Mouse (Mus musculus) adrenal gland, adult 2 months (tissue): ENCODE measurements around the gene Snw1. TPM values are rescaled to one million over a fixed set of nuclear protein-coding genes. Genes with fewer than 3 reads are reported as not detected.
A peak's percentile ranks its signal among the peaks of the same experiment; 100 is the strongest.
"Not testable (repeated sequence)": the region's sequence is repeated elsewhere in the genome, so short reads cannot be mapped to it uniquely, and the experiment has no call there.

Source experiments
- DNase-seq: peaks from one replicate; pipeline ENCODE4 v3.0.0; 2021
- long read RNA-seq: library from polyadenylated mRNA; stranded (forward); transcript quantifications from one replicate; pipeline ENCODE4 v2.0.0, GENCODE M21; 2021
- polyA plus RNA-seq: library from polyadenylated mRNA; depleted of rRNA; stranded (reverse); fragments of >200 nt; gene quantifications from 2 replicates; pipeline ENCODE4 v1.2.3, GENCODE M21; 2012; rRNA removed
- total RNA-seq, 2 experiments: library from RNA; stranded (reverse); gene quantifications; 2 replicates each; pipeline ENCODE4 v1.2.3; 2021

Gene Snw1
- 10 to 100 TPM; 60.7 to 75.1 TPM for total RNA-seq
- polyA plus RNA-seq: 2.1 and 2.3 TPM in 2 replicates
- long read RNA-seq, full-length matches to known transcripts: 47 of 56 reads
- long read RNA-seq, partial matches to known transcripts: 5 of 56 reads
- long read RNA-seq, other reads (novel, unspliced or antisense): 4 of 56 reads

- DNase-seq: peak; percentile 95
Observed at GRCm38 (mm10) chr12:87471964-87472786, at the start of gene Snw1. Gene Snw1 (minus strand): TSS chr12:87472274.

DNA sequence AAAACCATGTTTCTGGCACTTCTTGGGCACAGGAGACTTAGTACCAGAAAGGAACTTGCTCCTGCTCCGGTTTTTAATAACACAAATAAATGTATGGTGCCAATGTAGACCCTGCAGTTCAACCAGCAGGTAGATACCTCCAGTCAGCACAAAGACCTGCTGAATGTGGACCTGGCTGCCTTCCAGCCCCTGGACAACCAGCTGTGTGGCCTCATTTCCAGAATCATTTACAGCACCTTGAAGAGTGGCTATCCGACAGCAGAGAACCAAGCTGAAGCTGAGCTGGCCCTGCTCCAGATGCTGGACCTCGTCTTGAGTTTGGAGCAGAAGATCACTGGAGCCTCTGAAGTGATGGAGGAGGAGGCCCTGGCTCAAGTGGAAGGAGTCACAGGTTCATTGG lies 47.5 kb upstream of the Snw1 start:
- not testable (repeated sequence) for DNase-seq

DNA sequence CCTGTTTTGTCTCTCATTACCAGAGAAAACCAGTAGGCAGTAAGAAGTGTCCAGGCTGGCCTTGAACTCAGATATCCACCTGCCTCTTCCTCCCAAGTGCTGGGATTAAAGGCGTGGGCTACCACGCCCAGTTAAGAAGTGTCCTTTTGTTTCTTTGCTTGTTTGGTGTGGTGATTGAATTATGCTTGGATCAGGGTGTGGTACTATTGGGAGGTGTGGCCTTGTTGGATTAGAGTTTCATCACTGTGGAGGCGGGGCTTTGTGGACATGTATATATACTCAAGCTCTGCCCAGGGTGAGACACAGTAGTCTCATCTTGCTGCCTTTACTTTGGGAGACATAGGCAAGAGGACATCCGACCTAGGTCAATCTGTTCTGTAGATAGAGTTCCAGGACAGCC lies 41.9 kb upstream of the Snw1 start, which contains the start of gene Gm8300:
TSS of gene Gm8300 (plus strand) at position 301 of the 400 bp plus-strand sequence.
- not testable (repeated sequence) for DNase-seq

- DNase-seq: not testable (repeated sequence)
Observed at GRCm38 (mm10) chr12:87494421-87494820, 22.3 kb upstream of the Snw1 start, which contains the start of gene Gm5788. Gene Gm5788 (plus strand): TSS chr12:87494721.

GRCm38 (mm10) chr12:87488683-87489082 lies 16.6 kb upstream of the Snw1 start:
- DNase-seq: not testable (repeated sequence)

DNA sequence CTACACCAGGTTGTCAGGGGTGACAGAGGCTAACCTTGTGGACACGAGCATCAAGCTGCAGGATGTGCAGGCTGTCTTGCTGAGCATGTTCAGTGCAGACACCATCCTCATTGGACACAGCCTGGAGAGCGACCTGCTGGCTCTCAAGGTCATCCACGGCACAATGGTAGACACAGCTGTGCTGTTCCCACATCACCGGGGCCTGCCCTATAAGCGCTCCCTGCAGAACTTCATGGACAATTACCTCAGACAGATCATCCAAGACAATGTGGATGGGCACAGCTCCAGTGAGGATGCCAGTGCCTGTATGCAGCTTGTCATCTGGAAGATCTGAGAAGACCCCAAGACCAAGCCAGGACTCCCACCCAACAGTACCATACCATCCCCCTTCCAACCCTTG lies 10.4 kb upstream of the Snw1 start:
- DNase-seq: not testable (repeated sequence)

DNA sequence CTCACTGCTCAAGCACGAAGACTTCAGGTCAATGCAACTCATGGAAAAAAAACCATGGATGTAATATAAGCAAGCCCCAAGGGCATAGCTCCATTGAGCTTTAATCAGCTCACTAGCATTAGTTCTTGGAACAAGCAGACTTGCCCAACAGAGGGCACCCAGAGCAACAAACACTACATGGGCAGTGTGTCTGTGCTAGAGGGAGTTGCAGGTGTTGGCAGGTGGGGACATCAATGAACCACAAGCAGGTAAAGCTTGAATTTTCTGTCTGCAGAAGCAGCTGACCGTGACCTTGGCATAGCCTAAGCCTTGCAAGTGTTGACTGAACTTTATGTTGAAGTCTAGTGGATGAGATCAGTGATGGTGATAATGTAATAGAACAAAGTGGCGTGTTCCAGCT lies 2.7 kb upstream of the Snw1 start:
- DNase-seq: no peak

DNA sequence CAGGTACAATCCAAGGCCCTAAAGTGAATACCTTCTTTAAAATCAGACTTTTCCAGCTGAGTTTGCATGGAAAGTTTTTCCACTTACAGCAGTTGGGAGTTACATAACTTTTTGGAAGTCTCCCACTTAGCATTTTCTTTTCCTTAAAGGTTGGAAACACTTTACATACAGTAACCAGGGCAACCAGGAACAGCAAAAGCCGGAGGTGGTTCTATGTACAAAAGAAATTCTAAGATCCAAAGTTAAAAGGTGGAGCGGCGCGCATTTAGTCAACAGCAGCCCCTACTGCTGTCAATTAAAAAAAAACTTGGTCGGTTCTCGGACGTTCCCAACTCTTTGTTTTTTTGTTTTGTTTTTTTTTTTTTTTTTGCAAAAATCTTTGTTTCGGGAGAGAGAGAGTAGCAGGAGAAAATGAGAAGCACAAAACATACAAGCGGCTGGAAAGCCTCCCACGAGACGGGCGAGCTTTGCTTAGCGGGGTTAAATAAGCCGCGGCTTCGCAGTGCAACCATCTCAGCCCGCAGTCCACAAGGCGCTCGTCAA lies 582 bp downstream of the Snw1 start:
- no peak for DNase-seq

GRCm38 (mm10) chr12:87470263-87471136 lies 1.6 kb downstream of the Snw1 start:
- peak; percentile 11 for DNase-seq

DNA sequence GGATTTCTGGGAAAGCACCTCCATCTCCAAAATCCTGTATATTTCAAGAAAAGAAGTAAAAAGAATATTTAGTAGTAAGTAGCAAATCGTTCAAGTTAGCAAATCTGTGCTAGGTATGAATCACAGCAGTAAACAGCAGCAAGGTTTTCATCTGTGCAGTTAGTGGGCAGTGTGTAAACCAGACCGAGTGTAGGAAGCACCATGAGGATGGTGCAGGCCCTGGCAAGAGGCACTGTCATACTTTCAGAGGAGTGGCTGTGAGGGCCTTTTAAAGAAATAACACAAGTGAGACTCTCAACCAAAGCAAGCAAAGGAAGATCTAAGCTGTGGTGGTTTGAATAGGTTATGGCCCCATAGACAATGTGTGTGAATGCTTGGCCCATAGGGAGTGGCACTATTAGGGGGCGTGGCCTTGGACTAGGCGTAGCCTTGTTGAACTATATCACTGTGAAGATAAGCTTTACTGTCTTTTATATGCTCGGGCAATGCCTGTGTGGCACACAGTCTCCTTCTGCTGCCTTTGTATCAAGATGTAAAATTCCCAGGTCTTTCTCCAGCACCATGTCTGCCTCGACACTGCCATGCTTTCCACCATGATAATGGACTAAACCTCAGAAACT lies 7.3 kb downstream of the Snw1 start:
- DNase-seq: no peak

GRCm38 (mm10) chr12:87449456-87449855 lies 22.6 kb downstream of the Snw1 start:
- no peak for DNase-seq

DNA sequence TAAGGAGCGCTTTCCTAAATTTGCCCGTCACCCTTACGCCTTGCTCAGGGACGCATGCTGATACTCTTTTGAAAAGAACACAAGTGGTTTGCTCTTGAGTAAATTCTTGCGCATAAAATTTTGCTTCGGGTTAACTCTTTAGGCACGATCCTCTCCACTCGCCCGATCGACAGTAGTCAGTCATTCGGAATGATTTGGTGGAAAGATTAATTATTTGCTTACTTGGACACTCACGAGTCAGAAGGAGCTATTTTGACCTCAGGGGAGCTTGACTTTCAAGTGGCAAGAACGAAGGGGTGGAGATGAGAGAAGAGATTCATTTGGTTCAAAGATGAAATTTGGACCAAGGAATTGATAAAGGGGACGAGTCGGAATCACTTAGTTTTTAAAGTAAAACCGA lies 27.9 kb downstream of the Snw1 start:
- no peak for DNase-seq

GRCm38 (mm10) chr12:87443700-87444122 lies 28.4 kb downstream of the Snw1 start, which contains the start of the genes Slirp and Alkbh1:
Gene Slirp (plus strand): TSS chr12:87443896.
Gene Alkbh1 (minus strand): TSS chr12:87444017.
- DNase-seq: peak; percentile 92

DNA sequence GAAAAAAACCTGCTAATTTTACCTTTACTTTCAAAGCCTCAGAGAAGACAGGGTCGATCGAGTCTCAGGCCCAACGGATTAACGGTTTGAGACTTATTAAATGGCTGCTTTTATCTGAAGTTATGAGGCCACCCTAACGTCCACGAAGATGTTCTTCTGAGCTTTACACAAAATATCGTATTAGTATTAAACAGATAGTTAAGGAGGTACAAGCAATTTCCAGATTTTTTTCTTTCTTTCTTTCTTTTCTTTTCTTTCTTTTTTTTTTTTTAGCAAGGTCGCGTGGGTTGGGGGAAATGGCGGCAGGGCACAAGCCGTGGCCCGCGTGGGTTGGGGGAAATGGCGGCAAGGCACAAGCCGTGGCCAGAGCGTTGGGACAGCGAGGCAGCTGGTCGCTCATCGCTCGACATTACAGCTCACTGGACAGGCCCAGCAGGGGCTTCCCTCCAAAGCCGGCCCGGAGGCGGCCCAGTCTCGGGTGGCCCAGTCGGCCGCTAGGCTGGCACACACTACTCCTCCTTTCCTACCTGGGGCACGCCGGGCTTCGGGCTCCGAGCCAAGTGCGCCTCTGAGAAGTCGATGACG lies 28.9 kb downstream of the Snw1 start:
- DNase-seq: no peak

- DNase-seq: no peak
Observed at GRCm38 (mm10) chr12:87442177-87443114, 29.6 kb downstream of the Snw1 start.

DNA sequence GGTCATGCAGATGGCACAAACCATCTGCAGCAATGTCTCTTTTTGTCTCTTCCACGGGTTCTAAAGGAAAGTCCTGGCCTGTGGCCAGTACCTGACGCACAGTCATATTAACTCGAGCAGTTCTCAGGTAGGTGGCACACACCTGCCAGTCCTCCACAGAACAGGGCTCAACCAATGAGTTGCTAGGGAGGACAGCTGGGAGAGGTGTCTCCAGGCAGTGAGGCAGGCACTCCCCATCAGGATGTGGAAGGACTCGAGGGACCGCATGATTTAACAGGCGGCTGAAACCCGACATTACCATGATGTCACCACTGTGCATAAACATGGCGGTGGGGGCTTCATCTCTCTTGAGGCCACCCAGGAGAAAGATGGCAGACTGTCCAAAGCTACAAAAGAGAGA lies 43.2 kb downstream of the Snw1 start:
- no peak for DNase-seq

- DNase-seq: no peak
Observed at GRCm38 (mm10) chr12:87428295-87428694, 43.8 kb downstream of the Snw1 start.

GRCm38 (mm10) chr12:87426354-87427031 lies 45.6 kb downstream of the Snw1 start:
- DNase-seq: no peak

- no peak for DNase-seq
Observed at GRCm38 (mm10) chr12:87424516-87424915, 47.6 kb downstream of the Snw1 start.
